Mouse (Mus musculus) layer of hippocampus, adult 9-11 months (tissue): Measurements from ENCODE around the gene Zfhx3.
A peak's percentile ranks its signal among the peaks of the same experiment; 100 is the strongest.

ENCODE experiments used
- DNase-seq: peaks from one replicate; pipeline ENCODE4 v3.0.0; 2022

The Zfhx3 gene

DNA sequence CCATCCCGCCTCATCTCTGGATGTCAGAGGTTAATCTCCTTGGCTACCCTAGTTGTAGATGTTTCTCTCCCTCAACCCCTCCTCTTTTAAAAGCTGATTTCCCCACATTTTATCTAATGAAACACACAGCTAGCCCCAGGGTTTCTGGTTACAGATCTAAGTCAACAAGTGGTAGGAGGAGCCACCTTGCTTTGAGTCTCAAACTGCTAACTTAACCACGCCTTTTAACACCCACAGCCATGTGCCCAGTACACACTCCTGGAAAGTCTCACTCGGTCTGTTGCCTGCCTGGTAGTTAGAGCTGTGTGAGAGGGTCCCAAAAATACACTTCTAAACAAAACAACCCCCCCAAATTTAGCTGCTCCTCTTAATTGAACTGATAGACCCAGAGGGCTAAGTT, 877.4 kb downstream of the Zfhx3 start:
- no peak for DNase-seq

- no peak for DNase-seq
Measured at GRCm38 (mm10) chr8:108820634-108821033, 878.2 kb downstream of the Zfhx3 start.

- DNase-seq = no peak
Measured at GRCm38 (mm10) chr8:108822841-108823266, 880.4 kb downstream of the Zfhx3 start.

DNA sequence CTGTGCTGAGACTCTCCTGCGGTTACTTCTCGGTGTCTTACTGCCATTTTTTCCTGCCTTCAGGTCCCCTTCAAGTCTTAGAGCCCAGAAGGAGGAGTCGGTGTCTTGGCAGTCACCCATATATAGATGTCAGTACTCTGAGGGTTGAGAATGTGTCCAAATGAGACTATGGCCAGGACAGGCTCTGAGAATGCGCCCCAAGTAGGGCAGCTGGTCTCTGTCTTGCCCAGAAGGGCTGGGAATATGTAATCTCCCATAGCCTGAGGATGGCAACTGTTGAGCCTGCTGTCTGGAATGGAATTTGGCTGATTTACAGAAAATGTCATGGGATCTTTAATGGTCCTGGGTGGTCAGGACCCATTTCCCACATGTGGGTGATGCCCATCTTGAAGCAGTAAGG, 881.6 kb downstream of the Zfhx3 start:
- DNase-seq = no peak

- DNase-seq = no peak
Measured at GRCm38 (mm10) chr8:108826414-108826813, 884.0 kb downstream of the Zfhx3 start.

DNA sequence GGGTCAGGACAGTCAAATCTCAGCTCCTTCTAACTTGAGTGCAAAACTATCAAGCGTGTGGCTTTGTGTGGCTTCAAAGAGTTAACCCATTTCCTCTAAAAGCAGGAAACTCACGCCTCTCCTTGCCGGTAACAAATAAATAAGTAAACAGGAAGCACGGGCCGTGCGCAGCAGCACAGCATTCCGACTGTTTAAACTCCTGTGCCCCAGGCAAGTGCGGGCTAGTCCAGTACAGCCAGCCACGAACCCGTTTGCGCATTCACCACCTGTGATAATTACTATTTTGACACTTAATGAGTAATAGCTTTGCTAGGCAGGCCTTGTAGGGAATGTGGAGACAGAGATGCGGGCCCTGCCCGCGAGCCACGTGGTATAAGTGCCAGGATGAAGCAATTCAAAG, 885.0 kb downstream of the Zfhx3 start:
- no peak for DNase-seq

DNA sequence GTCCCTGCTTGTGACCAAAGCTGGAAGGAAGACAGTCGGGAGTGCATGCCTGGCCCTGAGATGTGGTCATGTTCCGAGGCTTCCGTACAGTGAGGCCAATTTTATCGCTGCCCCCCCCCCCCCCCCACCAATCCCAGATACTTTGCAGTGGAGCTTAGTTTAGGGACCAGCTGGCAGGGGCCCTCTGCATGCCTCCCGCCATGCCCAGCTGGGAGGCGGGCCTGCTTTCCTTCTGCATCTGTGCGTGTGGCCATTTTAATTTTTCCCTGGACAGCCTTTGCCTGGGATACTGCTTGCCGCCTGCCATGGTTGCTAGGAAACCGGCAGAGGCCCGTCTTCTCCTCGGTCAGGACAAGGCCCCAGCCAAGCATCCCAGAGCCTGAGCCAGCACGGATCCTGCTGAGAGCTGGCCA, 886.9 kb downstream of the Zfhx3 start:
- DNase-seq = peak; percentile 40

GRCm38 (mm10) chr8:108835143-108835542, 892.7 kb downstream of the Zfhx3 start:
- DNase-seq = no peak

- no peak for DNase-seq
Measured at GRCm38 (mm10) chr8:108837788-108838187, 895.3 kb downstream of the Zfhx3 start.

GRCm38 (mm10) chr8:108838761-108839160, 896.3 kb downstream of the Zfhx3 start:
- no peak for DNase-seq

DNA sequence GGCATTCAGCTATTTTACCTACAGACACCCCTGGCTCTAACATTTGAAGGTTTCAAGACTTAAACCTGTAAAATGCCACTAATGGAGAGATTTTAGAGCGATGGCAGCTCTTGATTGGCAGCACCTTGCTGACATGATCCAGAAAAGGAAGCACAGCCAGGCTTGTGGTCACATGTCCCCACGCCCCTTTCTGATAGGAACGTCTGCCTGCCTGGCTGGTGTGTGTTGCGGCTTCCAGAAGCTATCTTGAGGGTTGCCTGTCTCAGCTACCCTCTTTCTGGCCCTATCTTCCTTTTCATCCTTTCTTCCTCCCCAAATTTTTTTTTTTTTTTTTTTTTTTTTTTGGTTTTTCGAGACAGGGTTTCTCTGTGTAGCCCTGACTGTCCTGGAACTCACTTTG, 899.9 kb downstream of the Zfhx3 start:
- DNase-seq = no peak

DNA sequence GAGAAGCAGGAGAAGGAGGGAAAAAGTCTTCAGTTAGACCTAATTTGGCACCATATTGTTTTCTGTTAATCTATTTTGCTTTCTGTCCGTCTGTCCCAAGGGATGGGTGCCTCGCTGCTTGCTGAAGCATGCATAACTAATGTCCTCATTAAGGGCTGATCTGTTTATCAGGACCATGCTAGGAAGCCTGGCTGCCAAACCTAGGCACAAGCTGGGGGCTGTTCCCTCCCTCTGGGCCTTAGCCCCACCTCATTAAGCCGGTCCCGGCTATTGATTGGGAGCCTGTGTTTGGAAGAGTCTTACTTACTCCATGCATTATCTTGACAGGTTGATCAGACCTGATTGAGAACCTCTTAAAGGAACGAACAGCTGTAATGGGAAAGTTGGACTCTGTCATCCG, 903.7 kb downstream of the Zfhx3 start:
- DNase-seq = no peak

- DNase-seq = no peak
Measured at GRCm38 (mm10) chr8:108846827-108847226, 904.4 kb downstream of the Zfhx3 start.

GRCm38 (mm10) chr8:108847356-108847755, 904.9 kb downstream of the Zfhx3 start:
- no peak for DNase-seq

- no peak for DNase-seq
Measured at GRCm38 (mm10) chr8:108848484-108848883, 906.0 kb downstream of the Zfhx3 start.

DNA sequence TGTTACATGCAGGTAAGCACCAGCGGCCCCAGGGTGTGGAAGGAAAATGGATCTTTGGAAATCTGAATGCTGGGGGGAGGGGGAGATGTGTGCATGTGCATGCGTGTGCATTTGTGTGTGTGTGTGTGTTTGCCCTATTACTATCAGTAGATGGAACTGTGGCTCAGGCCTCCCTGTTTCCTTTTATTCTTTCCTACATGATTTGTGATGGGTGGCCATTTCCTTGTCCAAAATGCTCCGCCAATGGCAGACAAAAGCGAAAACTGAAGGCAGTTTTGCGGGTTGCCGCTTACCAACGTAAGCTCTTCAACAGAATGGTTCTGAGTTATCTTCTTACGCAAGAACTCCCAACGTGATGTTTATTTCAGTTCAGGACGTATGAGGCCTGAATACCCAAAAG, 910.6 kb downstream of the Zfhx3 start:
- no peak for DNase-seq

DNA sequence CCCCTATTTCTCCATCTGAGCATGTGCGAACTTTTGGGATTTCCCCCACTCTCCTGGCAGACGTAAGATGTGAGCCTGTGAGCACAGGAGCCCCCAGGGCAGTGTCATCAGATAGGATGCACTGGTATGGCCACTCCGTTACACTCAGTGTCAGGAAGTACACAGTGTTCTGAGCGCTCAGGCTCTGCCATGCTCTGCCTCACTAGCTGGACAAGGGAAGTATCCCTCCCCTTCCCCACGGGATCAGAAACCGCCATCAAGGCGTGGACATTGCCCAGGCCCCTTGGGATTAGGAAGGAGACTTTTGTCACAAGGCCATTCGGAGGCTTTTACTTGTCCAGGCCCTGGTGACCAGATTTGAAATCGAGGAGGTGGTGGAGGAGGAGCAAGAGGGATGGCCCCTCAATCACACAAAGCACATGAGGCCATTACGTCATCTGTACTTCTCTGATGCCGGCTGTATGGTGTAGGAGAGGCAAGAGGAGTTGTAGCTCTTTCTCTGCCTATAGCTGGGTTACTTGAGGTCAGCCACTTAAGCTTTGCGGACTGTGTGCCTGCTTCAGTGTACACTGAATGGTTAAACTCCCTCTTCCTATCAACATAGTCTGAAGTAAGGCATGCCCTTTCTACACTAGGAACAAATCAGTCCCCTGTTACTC, 912.1 kb downstream of the Zfhx3 start:
- no peak for DNase-seq

GRCm38 (mm10) chr8:108859001-108859400, 916.6 kb downstream of the Zfhx3 start:
- no peak for DNase-seq

- DNase-seq = no peak
Measured at GRCm38 (mm10) chr8:108859983-108860382, 917.5 kb downstream of the Zfhx3 start.

GRCm38 (mm10) chr8:108863440-108863839, 921.0 kb downstream of the Zfhx3 start:
- DNase-seq = no peak

GRCm38 (mm10) chr8:108866430-108866829, 924.0 kb downstream of the Zfhx3 start:
- DNase-seq = no peak

DNA sequence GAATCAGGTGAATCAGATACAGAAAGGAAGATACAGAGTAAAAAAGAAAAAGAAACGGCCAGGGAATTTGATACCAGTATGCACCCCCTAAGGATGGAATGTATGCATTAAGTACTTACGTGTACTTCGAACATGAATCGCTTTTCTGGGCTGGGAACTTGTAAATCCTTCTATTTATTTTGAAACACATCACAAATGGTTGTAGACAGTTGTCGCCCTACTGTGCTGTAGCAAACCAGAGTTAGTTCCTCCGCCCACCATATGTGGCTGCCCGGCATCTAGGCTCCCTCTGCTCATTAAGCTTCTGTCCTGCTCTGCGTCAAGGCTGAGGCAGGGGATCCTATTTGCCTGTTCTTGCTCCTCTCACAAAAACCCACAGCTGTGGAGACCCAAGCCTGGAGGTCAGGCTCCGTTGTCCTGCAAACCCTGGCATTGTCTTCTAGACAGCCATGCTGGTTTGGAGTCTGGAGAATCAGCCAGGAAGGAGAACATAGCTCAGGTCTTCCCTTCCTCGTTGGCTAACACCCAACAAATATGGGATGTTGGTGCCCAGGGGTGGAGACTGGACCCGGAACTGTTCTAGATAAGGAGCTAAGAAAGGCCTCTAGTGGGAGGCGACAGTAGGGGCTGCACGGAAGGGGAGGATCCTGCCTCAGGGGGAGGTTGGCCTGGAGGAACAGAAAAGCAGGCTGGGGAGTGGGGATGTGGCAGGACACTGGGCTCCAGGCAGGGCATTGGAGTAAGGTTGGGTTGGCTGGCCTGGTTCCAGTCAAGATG, 925.2 kb downstream of the Zfhx3 start:
- DNase-seq = no peak

GRCm38 (mm10) chr8:108868259-108869090, 926.0 kb downstream of the Zfhx3 start:
- DNase-seq = no peak

- no peak for DNase-seq
Measured at GRCm38 (mm10) chr8:108869420-108869819, 927.0 kb downstream of the Zfhx3 start.
